Mouse (Mus musculus) left cerebral cortex, postnatal 25 days (tissue): ENCODE results near the gene Piwil1. TPM values are rescaled to one million over a fixed set of nuclear protein-coding genes. Genes with fewer than 3 reads are reported as not detected.

Source experiments
- total RNA-seq, 2 experiments: library from RNA; stranded (reverse); gene quantifications; 2 replicates each; pipeline ENCODE4 v1.2.3; 2021

Piwil1 gene
- total RNA-seq, 2 experiments from 2014 or later: 0.07 to 0.23 TPM

Other genes with a start within 250 kb of the Piwil1 start
- 1 to 10 TPM; 4.4 to 6.6 TPM for gene Fzd10, start 101.7 kb upstream of the Piwil1 start, total RNA-seq